23 mouse cellular contexts compared by ENCODE assay signal in genomic region chr10:77498254-77498653, GRCm38 (mm10). TPM values are rescaled to one million over a fixed set of nuclear protein-coding genes. Genes with fewer than 3 reads are reported as not detected.
DNase-seq lines count a peak whose midpoint lies in the region; ATAC-seq and TF ChIP-seq lines count a peak whose summit lies in the region.
"Had no signal": no experiment of that assay in that cellular context is flagged by ENCODE, and none has a peak within 500 bp of the region (broad histone marks: within the 10 kb centered on the region; RNA-seq: fewer than 3 reads in every experiment).

No protein-coding gene starts in this region.

- no peak for TF ChIP-seq CTCF in lung, embryonic 14.5 days (IDR thresholded peaks at IDR 0.05; ENCODE audit: low read depth)
- no peak for TF ChIP-seq CTCF in lung, adult 2 months (IDR thresholded peaks at IDR 0.05; ENCODE audit: insufficient read depth, low read length)
- TF ChIP-seq CTCF in lung, postnatal 0 days (IDR thresholded peaks at IDR 0.05), result 0 out of 2 replicates have a peak, but pooled peaks have one; percentile 2

- TF ChIP-seq POLR2A in lung, adult 2 months (IDR thresholded peaks at IDR 0.05; ENCODE audit: borderline replicate concordance, extremely low read depth, low read depth, low read length), result no peak

- H3K4me1 ChIP-seq in kidney, embryonic 14.5 days (ENCODE audit: control insufficient read depth, insufficient read depth, low read length), result peaks cover 12% of the 10 kb centered on the region; the same call in 1 of the 2 replicates
- H3K4me1 ChIP-seq in lung, embryonic 14.5 days (ENCODE audit: insufficient read depth), result peaks cover 25% of the 10 kb centered on the region
- peaks cover 2% of the 10 kb centered on the region; the same call in 1 of the 2 replicates for H3K4me1 ChIP-seq in lung, adult 2 months (ENCODE audit: control insufficient read depth, insufficient read depth, low read length)
- H3K4me1 ChIP-seq in lung, postnatal 0 days (ENCODE audit: insufficient read depth, low read depth, low read length), result no peaks in the 10 kb centered on the region
- H3K4me1 ChIP-seq: forebrain, embryonic 13.5 days; neural tube, embryonic 15.5 days had no signal

- no peak overlapping the region for H3K27ac ChIP-seq in kidney, embryonic 14.5 days (ENCODE audit: low read depth, low read length)
- peak overlapping the region; percentile 78 for H3K27ac ChIP-seq in lung, embryonic 14.5 days (ENCODE audit: low read depth)
- H3K27ac ChIP-seq in lung, postnatal 0 days (ENCODE audit: low read length), result peak overlapping the region; percentile 62; the same call in 1 of the 2 replicates
- H3K27ac ChIP-seq: forebrain, embryonic 13.5 days; hindbrain, embryonic 14.5 days; left cerebral cortex, adult 2 months; liver, embryonic 13.5 days; macrophage; neural tube, embryonic 15.5 days; stomach, postnatal 0 days had no signal

- peak; percentile 73; the same call in 1 of the 2 replicates for ATAC-seq in kidney, embryonic 14.5 days (ENCODE audit: low FRiP score, low TSS enrichment)
- ATAC-seq in lung, embryonic 14.5 days (ENCODE audit: insufficient read depth), result peak; percentile 83
- peak; percentile 77 for ATAC-seq in lung, postnatal 0 days
- no peak for ATAC-seq in activated CD4-positive, CD25-positive, alpha-beta regulatory T cell, adult 4 months
- ATAC-seq: forebrain, embryonic 13.5 days; inflammation-experienced regulatory T-cells, adult 6 months had no signal

- 0 out of 2 replicates have a peak, but pooled peaks have one; percentile 28 for TF ChIP-seq EP300 in lung, postnatal 0 days (IDR thresholded peaks at IDR 0.05)

- no peak overlapping the region for H3K9ac ChIP-seq in kidney, embryonic 14.5 days (ENCODE audit: low read depth, low read length)
- H3K9ac ChIP-seq in lung, embryonic 14.5 days, result no peak overlapping the region
- H3K9ac ChIP-seq in lung, postnatal 0 days (replicated peaks; ENCODE audit: low read depth), result no peak overlapping the region
- H3K9ac ChIP-seq: forebrain, embryonic 13.5 days; hindbrain, embryonic 14.5 days; liver, embryonic 13.5 days; neural tube, embryonic 15.5 days had no signal

- H3K4me2 ChIP-seq in kidney, embryonic 14.5 days (replicated peaks; ENCODE audit: low read depth, low read length), result no peak overlapping the region
- H3K4me2 ChIP-seq in lung, embryonic 14.5 days, result no peak overlapping the region; the same call in 1 of the 2 replicates
- H3K4me2 ChIP-seq in lung, postnatal 0 days (replicated peaks; ENCODE audit: low read depth, low read length), result no peak overlapping the region
- H3K4me2 ChIP-seq: forebrain, embryonic 13.5 days; heart, embryonic 11.5 days; hindbrain, embryonic 14.5 days; liver, embryonic 13.5 days; midbrain, embryonic 11.5 days; neural tube, embryonic 15.5 days had no signal

- WGBS in kidney, embryonic 14.5 days, result 32% methylated on average over 6 of the region's 6 CpGs
- 33% methylated on average over 6 of the region's 6 CpGs for WGBS in lung, embryonic 14.5 days
- WGBS in lung, adult 2 months, result 71% methylated on average over 6 of the region's 6 CpGs
- WGBS in lung, postnatal 0 days, result 54% methylated on average over 6 of the region's 6 CpGs

- H3K27me3 ChIP-seq in kidney, embryonic 14.5 days (ENCODE audit: control insufficient read depth, insufficient read depth, low read length), result no peaks in the 10 kb centered on the region
- no peaks in the 10 kb centered on the region for H3K27me3 ChIP-seq in lung, embryonic 14.5 days (ENCODE audit: insufficient read depth, low read length)
- no peaks in the 10 kb centered on the region for H3K27me3 ChIP-seq in lung, postnatal 0 days (replicated peaks; ENCODE audit: insufficient read depth, low read length)
- H3K27me3 ChIP-seq: forebrain, embryonic 13.5 days; liver, embryonic 13.5 days; neural tube, embryonic 15.5 days had no signal

- no peak for DNase-seq in kidney, postnatal 4 days
- peak; percentile 94 for DNase-seq in lung, embryonic 14.5 days
- no peak for DNase-seq in lung, adult 2 months
- peak; percentile 67 for DNase-seq in lung, postnatal 0 days (ENCODE audit: low spot score)
- peak; percentile 53 to 86 for DNase-seq in lung, postnatal 4 days
- DNase-seq in thymus, postnatal 0 days (ENCODE audit: low spot score), result no peak
- DNase-seq: adrenal gland, adult 8-10 months; cerebellum, adult 11-12 months; cerebellum, postnatal 14 days; heart, postnatal 4 days; kidney, adult 18-20 months; liver, embryonic 13.5 days had no signal

- H3K4me3 ChIP-seq in kidney, embryonic 14.5 days (ENCODE audit: low read length), result no peak overlapping the region
- no peak overlapping the region for H3K4me3 ChIP-seq in lung, embryonic 14.5 days (ENCODE audit: low read depth, low read length)
- H3K4me3 ChIP-seq in lung, adult 2 months (replicated peaks; ENCODE audit: extremely low read depth, low read depth, low read length), result no peak overlapping the region
- no peak overlapping the region for H3K4me3 ChIP-seq in lung, postnatal 0 days (ENCODE audit: low read depth, low read length)
- H3K4me3 ChIP-seq: forebrain, embryonic 13.5 days; left cerebral cortex, adult 2 months; liver, embryonic 13.5 days; neural tube, embryonic 15.5 days had no signal

- H3K36me3 ChIP-seq in kidney, embryonic 14.5 days (ENCODE audit: control insufficient read depth, insufficient read depth, low read length), result peaks cover 41% of the 10 kb centered on the region
- H3K36me3 ChIP-seq in lung, embryonic 14.5 days (ENCODE audit: insufficient read depth), result peaks cover 63% of the 10 kb centered on the region
- 0 out of 2 replicates have a peak, but pooled peaks cover 13% of the 10 kb centered on the region for H3K36me3 ChIP-seq in lung, postnatal 0 days (ENCODE audit: insufficient read depth, low read length)

- no peaks in the 10 kb centered on the region for H3K9me3 ChIP-seq in kidney, embryonic 14.5 days (ENCODE audit: control insufficient read depth, low read length)
- no peaks in the 10 kb centered on the region for H3K9me3 ChIP-seq in lung, embryonic 14.5 days (ENCODE audit: low read depth, low read length)
- H3K9me3 ChIP-seq in lung, postnatal 0 days (ENCODE audit: low read length), result no peaks in the 10 kb centered on the region
- H3K9me3 ChIP-seq: forebrain, embryonic 13.5 days; liver, embryonic 13.5 days; neural tube, embryonic 15.5 days had no signal

RNA-seq across cellular contexts. Expression of gene Fam207a, which starts 17.3 kb away (rescaled TPM):
- 28.8 and 36.5 TPM in 2 replicates for polyA plus RNA-seq in kidney, embryonic 14.5 days (2014; fragmentation: Nextera tagmentation; extraction: Ambion mirVana)
- polyA plus RNA-seq in lung, embryonic 14.5 days (2014; fragmentation: Nextera tagmentation; extraction: Ambion mirVana), result 38.4 and 43.8 TPM in 2 replicates
- 24.6 and 24.7 TPM in 2 replicates for polyA plus RNA-seq in lung, adult 2 months (2012; rRNA removed)
- 26.8 and 27.2 TPM in 2 replicates for polyA plus RNA-seq in lung, postnatal 0 days (2015; fragmentation: Nextera tagmentation; extraction: Ambion mirVana)
- 47.5 and 51.5 TPM in 2 replicates for polyA plus RNA-seq in thymus, postnatal 0 days (2015; fragmentation: Nextera tagmentation; extraction: Ambion mirVana)
- 10 to 100 TPM; 15.2 to 15.3 TPM for polyA plus RNA-seq in activated CD4-positive, CD25-positive, alpha-beta regulatory T cell, adult 4 months (2017; shearing (Covaris generic))

RNA-seq across cellular contexts. Expression of gene Itgb2, which starts 31.8 kb away (rescaled TPM):
- 1.1 and 1.3 TPM in 2 replicates for polyA plus RNA-seq in kidney, embryonic 14.5 days (2014; fragmentation: Nextera tagmentation; extraction: Ambion mirVana)
- polyA plus RNA-seq in lung, embryonic 14.5 days (2014; fragmentation: Nextera tagmentation; extraction: Ambion mirVana), result 2.0 and 3.0 TPM in 2 replicates
- polyA plus RNA-seq in lung, adult 2 months (2012; rRNA removed), result 69.9 and 91.7 TPM in 2 replicates
- 19.1 and 21.1 TPM in 2 replicates for polyA plus RNA-seq in lung, postnatal 0 days (2015; fragmentation: Nextera tagmentation; extraction: Ambion mirVana)
- 121 and 126 TPM in 2 replicates for polyA plus RNA-seq in thymus, postnatal 0 days (2015; fragmentation: Nextera tagmentation; extraction: Ambion mirVana)
- 100 to 1,000 TPM; 375 to 386 TPM for polyA plus RNA-seq in activated CD4-positive, CD25-positive, alpha-beta regulatory T cell, adult 4 months (2017; shearing (Covaris generic))

Comparison
In these comparisons a context has a peak if more than half of its experiments do, and no peak if none do; other contexts are left out.
1. DNase-seq: peak in lung, embryonic 14.5 days (single experiment), lung, postnatal 0 days (single experiment) and lung, postnatal 4 days (2 of 2); none in kidney, postnatal 4 days (0 of 2), lung, adult 2 months (single experiment) and thymus, postnatal 0 days (single experiment).